Mouse (Mus musculus): ENCODE results near the gene Smoc2. TPM values are rescaled to one million over a fixed set of nuclear protein-coding genes. Genes with fewer than 3 reads are reported as not detected.

Smoc2 gene
- polyA plus RNA-seq, 1 experiment: 88.4 TPM

DNA sequence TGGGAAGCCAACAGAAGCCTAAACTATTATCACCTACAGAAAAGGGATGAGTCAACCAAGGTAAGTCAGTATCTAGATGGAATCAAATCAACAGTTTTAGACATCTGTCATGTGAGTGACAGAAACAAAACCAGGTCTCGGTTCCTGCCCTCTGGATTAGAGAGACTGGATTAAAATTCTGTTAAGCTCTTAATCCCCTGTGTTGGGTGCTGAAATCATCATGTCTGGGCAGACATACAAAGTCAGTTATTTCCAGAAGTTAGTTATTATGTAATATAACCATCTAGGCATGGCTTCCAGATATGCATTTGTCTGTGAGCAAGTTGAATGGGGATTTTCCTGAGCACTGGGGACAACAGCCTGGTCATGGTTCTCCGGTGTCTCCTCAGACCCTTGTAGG is 33.0 kb upstream of the Smoc2 start:
- H3K27ac ChIP-seq (ENCODE audit: insufficient read depth, low read length): no peak overlapping the region
- TF ChIP-seq POLR2A (IDR thresholded peaks at IDR 0.05; ENCODE audit: low read depth, low read length): no peak
- TF ChIP-seq CTCF (IDR thresholded peaks at IDR 0.05; ENCODE audit: borderline replicate concordance, insufficient read depth, low read length): no peak
- H3K4me1 ChIP-seq (ENCODE audit: control insufficient read depth, insufficient read depth, low read length): no peaks in the 10 kb centered on the region
- H3K4me3 ChIP-seq (ENCODE audit: insufficient read depth, low read length): no peak overlapping the region

DNA sequence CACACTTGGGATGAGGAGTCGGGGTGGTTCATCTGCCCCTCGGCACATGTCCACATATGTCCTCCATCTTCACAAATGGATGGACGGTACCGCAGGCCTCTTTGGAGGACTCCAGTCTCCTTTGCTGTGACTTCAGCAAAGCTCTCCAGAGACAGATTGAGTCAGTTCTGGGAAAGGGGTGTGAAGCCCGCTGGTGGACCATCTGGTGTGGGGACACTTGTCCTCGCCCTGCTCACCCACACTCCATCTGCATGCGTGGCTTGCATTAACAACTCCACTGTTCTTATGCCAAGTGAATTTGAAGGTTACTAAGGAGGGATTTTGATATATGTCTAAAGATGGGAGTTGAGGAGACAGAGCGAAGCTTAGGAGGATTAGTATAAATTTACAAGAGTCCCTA is 31.4 kb upstream of the Smoc2 start:
- Histone ChIP-seq H3K27ac (ENCODE audit: insufficient read depth, low read length) (no peak overlapping the region), H3K4me1 (ENCODE audit: control insufficient read depth, insufficient read depth, low read length) (peaks cover 6% of the 10 kb centered on the region; the same call in 1 of the 2 replicates), H3K4me3 (ENCODE audit: insufficient read depth, low read length) (no peak overlapping the region)
- no peak for TF ChIP-seq POLR2A (IDR thresholded peaks at IDR 0.05; ENCODE audit: low read depth, low read length)
- no peak for TF ChIP-seq CTCF (IDR thresholded peaks at IDR 0.05; ENCODE audit: borderline replicate concordance, insufficient read depth, low read length)

DNA sequence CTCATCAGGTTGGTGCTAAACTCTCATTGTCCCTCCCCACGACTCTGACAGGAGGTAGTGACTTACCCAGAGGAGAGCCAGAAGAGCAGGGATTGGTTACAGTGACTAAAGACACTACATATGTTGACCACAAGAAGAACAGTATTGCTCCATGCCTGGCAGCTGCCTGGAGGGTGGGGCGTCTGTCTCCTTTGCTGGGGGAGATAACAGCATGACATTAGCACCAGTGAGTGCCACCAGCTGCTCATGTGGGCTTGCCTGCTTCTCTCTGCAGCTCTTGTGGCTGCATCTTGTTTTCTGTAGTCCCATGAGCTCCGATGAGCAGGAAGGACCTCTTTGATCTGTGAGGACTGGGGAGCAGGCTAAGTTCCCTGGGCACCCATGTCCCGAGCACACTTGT is 29.7 kb upstream of the Smoc2 start:
- TF ChIP-seq POLR2A (IDR thresholded peaks at IDR 0.05; ENCODE audit: low read depth, low read length) (no peak), CTCF (IDR thresholded peaks at IDR 0.05; ENCODE audit: borderline replicate concordance, insufficient read depth, low read length) (no peak)
- Histone ChIP-seq H3K27ac (ENCODE audit: insufficient read depth, low read length) (no peak overlapping the region), H3K4me1 (ENCODE audit: control insufficient read depth, insufficient read depth, low read length) (peaks cover 6% of the 10 kb centered on the region; the same call in 1 of the 2 replicates), H3K4me3 (ENCODE audit: insufficient read depth, low read length) (no peak overlapping the region)

DNA sequence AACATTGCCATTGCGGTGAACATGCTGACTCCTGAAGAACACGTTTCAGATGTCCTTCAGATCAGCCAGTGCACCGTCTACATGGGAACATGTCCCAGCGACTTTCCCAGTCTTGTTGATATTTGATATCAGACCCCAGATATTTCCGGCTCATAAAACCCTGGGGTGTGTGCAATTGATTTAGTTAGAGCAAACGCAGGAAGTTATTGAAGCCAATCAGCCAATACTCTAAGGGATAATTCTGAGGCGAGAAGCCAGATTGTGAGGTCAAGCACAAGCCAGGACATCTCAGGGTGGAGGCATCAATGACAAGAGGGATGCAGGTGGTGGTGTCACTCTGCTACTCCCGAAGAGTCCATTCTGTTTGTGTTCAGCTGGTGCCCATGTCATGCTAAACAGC is 28.9 kb upstream of the Smoc2 start:
- Histone ChIP-seq H3K27ac (ENCODE audit: insufficient read depth, low read length) (no peak overlapping the region), H3K4me1 (ENCODE audit: control insufficient read depth, insufficient read depth, low read length) (peaks cover 6% of the 10 kb centered on the region; the same call in 1 of the 2 replicates)
- TF ChIP-seq CTCF (IDR thresholded peaks at IDR 0.05; ENCODE audit: borderline replicate concordance, insufficient read depth, low read length): no peak
- no peak for TF ChIP-seq POLR2A (IDR thresholded peaks at IDR 0.05; ENCODE audit: low read depth, low read length)

DNA sequence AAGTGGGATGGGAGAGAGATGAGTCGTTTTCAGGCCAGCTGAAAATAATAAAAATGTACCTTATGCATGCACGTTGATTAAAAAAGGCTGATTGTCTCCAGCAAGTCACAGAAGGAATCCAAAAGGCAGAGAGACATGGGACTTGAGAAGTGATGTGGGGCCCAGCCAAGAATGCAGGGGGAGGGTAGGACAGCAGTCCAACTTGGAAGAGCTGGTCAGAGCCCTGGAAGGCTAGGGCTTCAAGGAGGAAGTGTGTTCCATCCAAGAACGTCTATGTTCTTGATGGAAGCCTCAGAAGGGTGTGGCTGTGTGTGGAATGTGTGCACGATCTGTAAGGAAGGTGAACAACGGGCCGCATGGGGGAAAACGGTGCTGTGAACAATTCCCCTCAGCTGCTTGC is 26.9 kb upstream of the Smoc2 start:
- TF ChIP-seq CTCF (IDR thresholded peaks at IDR 0.05; ENCODE audit: borderline replicate concordance, insufficient read depth, low read length) (no peak), POLR2A (IDR thresholded peaks at IDR 0.05; ENCODE audit: low read depth, low read length) (no peak)
- H3K27ac ChIP-seq (ENCODE audit: insufficient read depth, low read length): peak overlapping the region; percentile 10; the same call in 1 of the 2 replicates
- peaks cover 9% of the 10 kb centered on the region for H3K4me1 ChIP-seq (ENCODE audit: control insufficient read depth, insufficient read depth, low read length)
- H3K4me3 ChIP-seq (ENCODE audit: insufficient read depth, low read length): no peak overlapping the region

More for the DNA sequence above, 28.9 kb upstream of the Smoc2 start:
- H3K4me3 ChIP-seq (ENCODE audit: insufficient read depth, low read length): no peak overlapping the region

DNA sequence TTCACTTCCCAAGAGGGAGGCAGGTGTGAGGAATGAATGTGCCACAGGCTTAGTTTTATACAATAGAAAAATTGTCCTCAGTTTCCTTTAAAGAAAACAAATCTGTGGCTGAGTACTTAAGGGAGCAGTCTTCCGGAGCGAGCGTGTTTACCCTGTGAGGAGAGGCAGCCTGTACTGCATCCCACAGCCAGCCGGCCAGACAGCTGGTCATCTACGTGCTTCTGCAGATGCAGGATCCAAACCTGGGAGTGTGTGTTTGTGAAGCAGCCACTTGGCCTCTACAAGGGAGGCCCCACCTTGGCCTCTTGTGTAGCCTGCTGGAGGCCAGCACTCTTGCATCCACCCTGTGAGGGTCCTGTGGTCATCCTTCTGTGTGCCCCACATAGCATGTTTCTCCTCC is 24.7 kb upstream of the Smoc2 start:
- no peak for TF ChIP-seq POLR2A (IDR thresholded peaks at IDR 0.05; ENCODE audit: low read depth, low read length)
- TF ChIP-seq CTCF (IDR thresholded peaks at IDR 0.05; ENCODE audit: borderline replicate concordance, insufficient read depth, low read length): no peak
- H3K4me1 ChIP-seq (ENCODE audit: control insufficient read depth, insufficient read depth, low read length): peaks cover 9% of the 10 kb centered on the region
- no peak overlapping the region for H3K27ac ChIP-seq (ENCODE audit: insufficient read depth, low read length)
- no peak overlapping the region for H3K4me3 ChIP-seq (ENCODE audit: insufficient read depth, low read length)

DNA sequence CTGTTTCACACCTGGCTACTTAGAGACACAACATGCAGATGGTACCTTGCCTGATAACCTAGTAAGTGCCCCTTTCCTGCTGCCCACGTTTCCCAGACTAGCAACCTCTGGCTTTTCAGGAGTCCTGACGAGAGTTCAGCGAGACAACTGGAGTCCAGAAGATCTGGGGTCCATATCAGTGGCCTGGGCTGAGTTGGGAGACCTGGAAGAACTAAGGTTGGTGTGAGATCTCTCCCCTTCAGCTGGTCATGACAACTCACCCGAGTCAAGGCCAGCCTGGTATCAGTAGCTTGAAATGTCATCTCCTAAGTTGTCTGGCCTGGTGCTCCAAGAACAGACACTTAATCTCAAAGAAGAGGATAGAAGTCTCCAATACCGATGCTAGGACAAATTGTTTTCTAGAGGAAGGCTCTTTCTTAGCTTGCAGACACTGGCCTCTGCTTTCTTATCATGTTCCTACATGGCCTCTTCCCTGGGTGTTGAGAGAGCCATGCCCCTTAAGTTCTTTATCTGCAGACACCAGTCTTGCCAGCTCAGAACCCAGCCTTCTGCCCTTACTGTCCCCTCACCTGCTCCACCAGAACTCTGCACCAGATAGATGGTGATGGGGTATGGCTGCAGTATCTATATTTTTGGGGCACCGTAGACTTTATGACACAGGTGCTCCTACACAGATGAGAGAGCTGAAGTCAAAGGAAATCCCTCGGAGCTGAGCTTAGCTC is 21.3 kb upstream of the Smoc2 start:
- TF ChIP-seq CTCF (IDR thresholded peaks at IDR 0.05; ENCODE audit: borderline replicate concordance, insufficient read depth, low read length) (no peak), POLR2A (IDR thresholded peaks at IDR 0.05; ENCODE audit: low read depth, low read length) (no peak)
- H3K27ac ChIP-seq (ENCODE audit: insufficient read depth, low read length): no peak overlapping the region
- H3K4me3 ChIP-seq (ENCODE audit: insufficient read depth, low read length): no peak overlapping the region
- peaks cover 3% of the 10 kb centered on the region for H3K4me1 ChIP-seq (ENCODE audit: control insufficient read depth, insufficient read depth, low read length)

DNA sequence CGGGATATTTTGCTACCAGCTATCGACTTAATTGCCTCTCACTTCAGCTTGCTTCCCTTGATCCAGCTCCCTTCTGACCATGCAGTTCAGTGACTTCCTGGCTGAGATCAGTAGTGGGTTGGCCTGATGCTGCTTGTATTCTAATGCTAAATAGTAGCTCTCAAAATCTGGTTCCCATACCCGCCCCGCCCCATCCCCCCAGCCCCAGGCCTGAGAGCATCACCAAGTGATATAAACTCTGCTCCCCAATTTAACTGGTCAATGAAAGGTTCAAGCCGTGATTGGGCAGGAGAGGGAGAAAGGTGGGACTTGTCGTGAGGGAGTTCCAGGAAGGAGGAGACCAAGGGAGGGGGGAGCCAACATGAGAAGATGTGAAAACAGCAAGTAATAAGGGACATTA is 20.4 kb upstream of the Smoc2 start:
- TF ChIP-seq CTCF (IDR thresholded peaks at IDR 0.05; ENCODE audit: borderline replicate concordance, insufficient read depth, low read length): no peak
- Histone ChIP-seq H3K27ac (ENCODE audit: insufficient read depth, low read length) (no peak overlapping the region), H3K4me1 (ENCODE audit: control insufficient read depth, insufficient read depth, low read length) (peaks cover 3% of the 10 kb centered on the region), H3K4me3 (ENCODE audit: insufficient read depth, low read length) (no peak overlapping the region)

DNA sequence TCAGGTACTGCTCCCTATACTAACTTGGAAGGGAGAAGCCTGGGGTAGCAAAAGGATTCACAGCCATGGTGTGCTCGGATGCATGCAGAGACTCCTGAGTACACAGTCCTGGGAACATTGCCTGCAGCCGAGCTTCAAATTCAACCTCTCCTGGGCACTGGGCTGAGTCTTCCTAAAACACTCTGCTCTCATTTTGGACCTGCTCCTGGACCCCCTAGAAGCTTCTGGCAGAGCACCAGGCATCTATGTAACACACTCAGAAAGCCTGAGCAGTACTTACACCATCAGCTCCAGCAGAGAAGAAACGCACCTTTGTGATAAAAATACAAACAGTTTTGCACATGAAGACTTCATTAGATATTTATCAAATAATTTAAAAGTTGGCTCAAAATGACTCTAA is 18.3 kb upstream of the Smoc2 start:
- TF ChIP-seq POLR2A (IDR thresholded peaks at IDR 0.05; ENCODE audit: low read depth, low read length) (no peak), CTCF (IDR thresholded peaks at IDR 0.05; ENCODE audit: borderline replicate concordance, insufficient read depth, low read length) (no peak)
- H3K4me1 ChIP-seq (ENCODE audit: control insufficient read depth, insufficient read depth, low read length): peaks cover 3% of the 10 kb centered on the region
- H3K27ac ChIP-seq (ENCODE audit: insufficient read depth, low read length): no peak overlapping the region
- no peak overlapping the region for H3K4me3 ChIP-seq (ENCODE audit: insufficient read depth, low read length)

DNA sequence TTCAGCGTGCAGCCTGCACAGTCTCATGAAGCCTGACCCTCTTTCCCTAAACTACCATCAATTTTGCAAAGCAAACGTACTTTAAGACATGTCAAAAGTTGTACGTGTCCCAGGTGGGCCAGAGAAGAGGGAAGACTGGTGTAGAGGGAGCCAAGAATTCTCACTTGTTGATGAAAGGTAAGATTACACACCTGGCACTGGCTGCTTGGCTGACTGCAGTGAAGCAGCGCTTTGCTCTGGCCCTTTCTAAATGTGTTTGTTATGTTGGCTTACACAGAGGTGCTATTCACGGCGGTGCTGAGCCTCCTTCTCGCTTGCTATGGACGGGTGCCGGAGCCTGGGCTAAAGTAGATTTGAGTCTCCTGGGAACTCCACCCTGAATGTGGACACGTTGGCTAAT is 17.1 kb upstream of the Smoc2 start:
- no peak overlapping the region for H3K27ac ChIP-seq (ENCODE audit: insufficient read depth, low read length)
- no peak overlapping the region for H3K4me3 ChIP-seq (ENCODE audit: insufficient read depth, low read length)
- H3K4me1 ChIP-seq (ENCODE audit: control insufficient read depth, insufficient read depth, low read length): no peaks in the 10 kb centered on the region
- no peak for TF ChIP-seq POLR2A (IDR thresholded peaks at IDR 0.05; ENCODE audit: low read depth, low read length)
- TF ChIP-seq CTCF (IDR thresholded peaks at IDR 0.05; ENCODE audit: borderline replicate concordance, insufficient read depth, low read length): no peak
